ENCODE assay signal across 15 mouse cellular contexts in genomic region chr10:117823321-117823720, GRCm38 (mm10).
"Had no signal": no experiment of that assay in that cellular context is flagged by ENCODE, and none has a peak within 500 bp of the region (broad histone marks: within the 10 kb centered on the region; RNA-seq: fewer than 3 reads in every experiment).

No protein-coding gene starts in this region.

- H3K4me3 ChIP-seq: neural tube, embryonic 13.5 days; neural tube, embryonic 15.5 days; stomach, embryonic 15.5 days had no signal

- H3K9me3 ChIP-seq: neural tube, embryonic 13.5 days; neural tube, embryonic 15.5 days; stomach, embryonic 15.5 days had no signal

- H3K27me3 ChIP-seq: neural tube, embryonic 13.5 days; neural tube, embryonic 15.5 days; stomach, embryonic 15.5 days had no signal

- H3K4me1 ChIP-seq: stomach, embryonic 15.5 days had no signal

- DNase-seq: retina, postnatal 1 day; right cerebral cortex, adult 18-20 months; right cerebral cortex, postnatal 14 days; right cerebral cortex, postnatal 25 days; right cerebral cortex, postnatal 4 days; spleen, adult 18-20 months; thymus, adult 18-20 months; thymus, adult 2 months; thymus, postnatal 14 days; thymus, postnatal 25 days; thymus, postnatal 36 days; thymus, postnatal 4 days had no signal
